Mouse (Mus musculus) limb, embryonic 12.5 days (tissue): ENCODE results near the gene Ralb. TPM values are rescaled to one million over a fixed set of nuclear protein-coding genes. Genes with fewer than 3 reads are reported as not detected.
A peak's percentile ranks its signal among the peaks of the same experiment; 100 is the strongest.

Experiments used
- ATAC-seq: fragments of 200-750 bp; cut with Nextera tagmentation; 2 replicates; pipeline ENCODE4 v1.8.0; 2017; ENCODE audit warnings: low read depth, moderate TSS enrichment; ENCODE audit not compliant: insufficient number of reproducible peaks, insufficient read depth, low FRiP score, low TSS enrichment
- H3K27ac ChIP-seq: fragments of 300-500 bp; sonication (generic); 2 replicates; pipeline ENCODE4 v1.5.1; 2016; ENCODE audit warnings: mild to moderate bottlenecking, moderate library complexity
- H3K27me3 ChIP-seq: fragments of 300-500 bp; sonication (generic); 2 replicates; pipeline ENCODE4 v1.6.1; 2016; ENCODE audit warnings: mild to moderate bottlenecking, moderate library complexity
- H3K36me3 ChIP-seq: fragments of 300-500 bp; sonication (generic); 2 replicates; pipeline ENCODE4 v1.6.1; 2016; ENCODE audit warnings: mild to moderate bottlenecking, moderate library complexity
- H3K4me1 ChIP-seq: fragments of 300-500 bp; sonication (generic); replicated peaks from 2 replicates; pipeline ENCODE4 v1.6.1; 2016
- H3K4me2 ChIP-seq: fragments of 300-500 bp; sonication (generic); 2 replicates; pipeline ENCODE4 v1.6.1; 2016; ENCODE audit warnings: mild to moderate bottlenecking, moderate library complexity
- H3K4me3 ChIP-seq: fragments of 300-500 bp; sonication (generic); replicated peaks from 2 replicates; pipeline ENCODE4 v1.5.1; 2016; ENCODE audit warnings: mild to moderate bottlenecking
- H3K9ac ChIP-seq: fragments of 300-500 bp; sonication (generic); replicated peaks from 2 replicates; pipeline ENCODE4 v1.6.1; 2016; ENCODE audit warnings: mild to moderate bottlenecking, moderate library complexity
- H3K9me3 ChIP-seq: fragments of 300-500 bp; sonication (generic); 2 replicates; pipeline ENCODE4 v1.6.1; 2016; ENCODE audit warnings: mild to moderate bottlenecking, moderate library complexity
- WGBS: fragments of 180-500 bp; shearing (Covaris S2); methylation state at CpG from one replicate; pipeline ENCODE4 v1.1.7; 2016; 5-methylcytosine and 5-hydroxymethylcytosine counted together
- polyA plus RNA-seq: library from polyadenylated mRNA; unstranded; fragments of >200 nt; fragmentation: Nextera tagmentation; extraction: Ambion mirVana; gene quantifications from 2 replicates; pipeline ENCODE4 v1.2.1, GENCODE M21; 2016

The Ralb gene
- polyA plus RNA-seq, 1 experiment from 2014 or later, result 112 TPM

GRCm38 (mm10) chr1:119446753-119447283 is 57.8 kb downstream of the Ralb start:
- Histone ChIP-seq H3K9ac (no peak overlapping the region), H3K4me2 (no peak overlapping the region), H3K27me3 (no peaks in the 10 kb centered on the region; the same call in 1 of the 2 replicates), H3K4me3 (no peak overlapping the region), H3K4me1 (peaks cover 6% of the 10 kb centered on the region), H3K9me3 (no peaks in the 10 kb centered on the region), H3K27ac (no peak overlapping the region), H3K36me3 (no peaks in the 10 kb centered on the region)
- WGBS, result 63% methylated on average over 10 of the region's 10 CpGs
- ATAC-seq, result no peak

GRCm38 (mm10) chr1:119443591-119444350 is 60.8 kb downstream of the Ralb start:
- Histone ChIP-seq H3K9me3 (no peaks in the 10 kb centered on the region), H3K27me3 (no peaks in the 10 kb centered on the region; the same call in 1 of the 2 replicates), H3K27ac (no peak overlapping the region), H3K4me1 (no peaks in the 10 kb centered on the region), H3K4me3 (no peak overlapping the region), H3K36me3 (no peaks in the 10 kb centered on the region), H3K4me2 (no peak overlapping the region), H3K9ac (no peak overlapping the region)
- ATAC-seq, result no peak
- 84% methylated on average over 21 of the region's 21 CpGs for WGBS

GRCm38 (mm10) chr1:119442901-119443300 is 61.7 kb downstream of the Ralb start:
- no peaks in the 10 kb centered on the region; the same call in 1 of the 2 replicates for H3K27me3 ChIP-seq
- H3K4me2 ChIP-seq, result no peak overlapping the region
- no peaks in the 10 kb centered on the region for H3K4me1 ChIP-seq
- no peaks in the 10 kb centered on the region for H3K9me3 ChIP-seq
- no peak overlapping the region for H3K27ac ChIP-seq
- no peak overlapping the region for H3K9ac ChIP-seq
- WGBS, result 94% methylated on average over 9 of the region's 9 CpGs
- ATAC-seq, result no peak
- no peaks in the 10 kb centered on the region for H3K36me3 ChIP-seq
- no peak overlapping the region for H3K4me3 ChIP-seq

GRCm38 (mm10) chr1:119438105-119438637 is 66.4 kb downstream of the Ralb start:
- no peak overlapping the region for H3K4me2 ChIP-seq
- ATAC-seq, result no peak
- no peak overlapping the region for H3K27ac ChIP-seq
- no peaks in the 10 kb centered on the region for H3K36me3 ChIP-seq
- no peaks in the 10 kb centered on the region for H3K27me3 ChIP-seq
- H3K9ac ChIP-seq, result no peak overlapping the region
- no peak overlapping the region for H3K4me3 ChIP-seq
- H3K9me3 ChIP-seq, result no peaks in the 10 kb centered on the region
- WGBS, result 91% methylated on average over 9 of the region's 9 CpGs
- H3K4me1 ChIP-seq, result no peaks in the 10 kb centered on the region

- Histone ChIP-seq H3K9me3 (no peaks in the 10 kb centered on the region), H3K4me3 (no peak overlapping the region), H3K27ac (no peak overlapping the region), H3K36me3 (no peaks in the 10 kb centered on the region), H3K9ac (no peak overlapping the region), H3K4me2 (no peak overlapping the region), H3K27me3 (no peaks in the 10 kb centered on the region), H3K4me1 (no peaks in the 10 kb centered on the region)
- WGBS, result 83% methylated on average over 6 of the region's 6 CpGs
- ATAC-seq, result no peak
Measured at GRCm38 (mm10) chr1:119437401-119437800, 67.2 kb downstream of the Ralb start.

GRCm38 (mm10) chr1:119424141-119424860 is 80.3 kb downstream of the Ralb start:
- Histone ChIP-seq H3K9ac (no peak overlapping the region), H3K27ac (no peak overlapping the region), H3K9me3 (peaks cover 3% of the 10 kb centered on the region; the same call in 1 of the 2 replicates), H3K27me3 (peaks cover 70% of the 10 kb centered on the region), H3K36me3 (no peaks in the 10 kb centered on the region), H3K4me2 (no peak overlapping the region), H3K4me3 (no peak overlapping the region), H3K4me1 (peaks cover 26% of the 10 kb centered on the region)
- no peak for ATAC-seq
- WGBS, result 11% methylated on average over 6 of the region's 6 CpGs

- Histone ChIP-seq H3K9ac (no peak overlapping the region), H3K9me3 (peaks cover 3% of the 10 kb centered on the region; the same call in 1 of the 2 replicates), H3K4me3 (no peak overlapping the region), H3K36me3 (no peaks in the 10 kb centered on the region), H3K4me1 (peaks cover 34% of the 10 kb centered on the region), H3K27ac (no peak overlapping the region), H3K4me2 (no peak overlapping the region), H3K27me3 (peaks cover 78% of the 10 kb centered on the region)
- 4% methylated on average over 14 of the region's 14 CpGs for WGBS
- no peak for ATAC-seq
Measured at GRCm38 (mm10) chr1:119423510-119423909, 81.1 kb downstream of the Ralb start.

GRCm38 (mm10) chr1:119422460-119423015 is 82.1 kb downstream of the Ralb start:
- ATAC-seq, result no peak
- Histone ChIP-seq H3K4me3 (peak overlapping the region; percentile 63), H3K4me1 (peaks cover 44% of the 10 kb centered on the region), H3K27ac (no peak overlapping the region), H3K4me2 (peak overlapping the region; percentile 99), H3K9ac (peak overlapping the region; percentile 66), H3K36me3 (no peaks in the 10 kb centered on the region), H3K27me3 (peaks cover 88% of the 10 kb centered on the region), H3K9me3 (peaks cover 3% of the 10 kb centered on the region; the same call in 1 of the 2 replicates)
- WGBS, result under 1% methylated on average over 31 of the region's 32 CpGs

GRCm38 (mm10) chr1:119421576-119422421 is 82.8 kb downstream of the Ralb start, which contains the start of gene Inhbb:
TSS of gene Inhbb (minus strand) at chr1:119422248.
- Histone ChIP-seq H3K4me3 (peak within 1 kb of the TSS; percentile 63), H3K9ac (peak within 1 kb of the TSS; percentile 66), H3K9me3 (peaks cover 3% of the 10 kb centered on the region; the same call in 1 of the 2 replicates), H3K4me2 (peak within 1 kb of the TSS; percentile 99), H3K4me1 (peaks cover 49% of the 10 kb centered on the region), H3K36me3 (no peaks in the 10 kb centered on the region), H3K27me3 (peaks cover 95% of the 10 kb centered on the region), H3K27ac (no peak within 1 kb of the TSS)
- under 1% methylated on average over 59 of the region's 92 CpGs for WGBS
- ATAC-seq, result no peak

GRCm38 (mm10) chr1:119420984-119421575 is 83.5 kb downstream of the Ralb start:
- Histone ChIP-seq H3K9me3 (peaks cover 3% of the 10 kb centered on the region; the same call in 1 of the 2 replicates), H3K27me3 (peaks cover 100% of the 10 kb centered on the region), H3K36me3 (no peaks in the 10 kb centered on the region), H3K9ac (peak overlapping the region; percentile 66), H3K27ac (no peak overlapping the region), H3K4me2 (peak overlapping the region; percentile 99), H3K4me3 (peak overlapping the region; percentile 63), H3K4me1 (peaks cover 49% of the 10 kb centered on the region)
- no peak for ATAC-seq
- WGBS, result under 1% methylated on average over 55 of the region's 78 CpGs
